Mouse (Mus musculus) adrenal gland, postnatal 10 days (tissue): ENCODE measurements around the gene Prss50. TPM values are rescaled to one million over a fixed set of nuclear protein-coding genes. Genes with fewer than 3 reads are reported as not detected.

ENCODE experiments used
- DNase-seq: peaks from one replicate; pipeline ENCODE4 v3.0.0; 2021; ENCODE audit warnings: mixed read lengths
- total RNA-seq, 2 experiments: library from RNA; stranded (reverse); gene quantifications; 2 replicates each; pipeline ENCODE4 v1.2.3; 2021

The Prss50 gene
- total RNA-seq, 2 experiments from 2014 or later = 0.67 TPM; not detected in 1

DNA sequence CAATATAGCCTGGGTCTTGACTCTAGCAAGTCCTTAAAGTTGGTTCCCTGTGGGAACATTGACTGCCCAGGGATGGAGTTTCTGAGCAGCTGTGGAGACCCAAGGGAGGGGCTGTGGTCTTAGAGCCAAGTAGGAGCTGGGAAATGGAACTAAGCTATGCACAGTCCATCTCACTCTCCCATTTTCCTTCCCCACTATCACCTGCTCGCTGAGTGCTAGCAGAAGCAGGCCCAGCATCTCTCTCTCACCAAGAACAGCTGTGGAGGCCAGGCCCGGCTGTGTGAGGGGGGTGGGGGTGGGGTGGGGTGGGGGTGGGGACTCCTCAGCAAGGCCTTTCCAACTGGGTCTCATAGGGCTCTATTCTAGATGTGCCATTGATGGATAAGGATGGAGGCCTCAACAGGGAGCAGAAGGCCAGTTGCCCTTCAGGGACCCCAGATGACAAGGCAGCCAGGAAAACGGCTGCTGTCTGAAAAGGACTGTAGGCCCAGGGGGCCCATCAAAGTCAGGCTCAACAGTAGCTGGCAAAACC lies 17.0 kb downstream of the Prss50 start:
- no peak for DNase-seq

DNA sequence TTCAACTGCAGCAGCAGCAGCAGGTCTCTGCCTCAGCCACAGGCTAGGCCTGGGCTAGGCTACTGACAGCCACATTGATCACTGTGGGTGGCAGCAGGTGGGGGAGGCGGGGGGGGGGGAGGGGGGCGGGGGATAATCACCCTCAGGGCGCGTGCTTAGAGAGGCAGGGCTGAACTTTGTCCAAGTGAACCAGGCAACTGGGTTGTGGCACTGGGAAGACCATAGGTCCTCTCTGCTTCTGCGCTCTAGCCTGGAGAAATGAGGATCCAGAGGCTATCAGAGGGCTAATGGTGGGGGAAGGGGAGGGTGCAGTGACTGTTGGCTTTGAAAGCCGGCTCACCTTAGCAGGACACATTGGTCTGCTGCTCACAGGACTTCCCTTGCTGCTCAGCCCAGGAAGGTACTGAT lies 17.5 kb downstream of the Prss50 start:
- no peak for DNase-seq

DNA sequence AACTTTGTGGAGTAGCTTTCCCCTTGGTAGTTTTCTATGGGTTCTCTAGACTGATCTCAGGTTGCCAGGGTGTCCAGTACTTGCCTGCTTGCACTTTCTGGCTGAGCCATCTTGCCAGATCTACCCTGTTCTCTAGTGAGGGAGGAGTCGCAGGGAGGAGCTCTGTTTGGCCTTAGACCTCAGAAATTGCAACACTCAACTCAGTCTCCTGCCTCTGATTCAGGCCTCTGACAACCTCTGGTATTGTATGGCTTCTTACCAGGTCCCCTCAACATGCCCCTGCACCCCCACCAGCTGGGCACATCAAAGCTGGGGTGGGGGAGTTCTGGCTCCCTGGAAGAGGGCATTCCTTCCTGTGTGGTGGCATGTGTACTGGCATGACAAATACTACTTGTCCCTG lies 19.6 kb downstream of the Prss50 start:
- peak; percentile 35 for DNase-seq

DNA sequence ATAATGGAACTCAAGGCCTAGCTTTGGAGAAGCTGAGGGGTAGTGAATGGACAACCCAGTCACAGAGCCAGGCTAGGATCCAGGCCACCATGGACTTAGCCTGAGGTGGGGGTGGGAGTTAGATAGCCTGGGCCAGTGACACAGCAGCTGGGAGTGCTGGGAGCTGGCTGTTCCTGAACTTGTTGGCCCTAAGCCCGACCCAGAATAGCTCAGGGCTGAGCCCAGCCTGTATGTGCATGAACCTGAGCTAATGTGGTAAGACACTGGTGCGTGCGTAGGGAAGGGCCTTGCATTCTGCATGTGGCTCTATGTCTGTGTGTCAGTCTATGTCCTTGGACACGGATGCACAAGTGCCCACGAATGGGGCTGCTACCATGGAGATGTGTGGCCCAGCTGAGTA lies 20.1 kb downstream of the Prss50 start:
- DNase-seq = peak; percentile 80

DNA sequence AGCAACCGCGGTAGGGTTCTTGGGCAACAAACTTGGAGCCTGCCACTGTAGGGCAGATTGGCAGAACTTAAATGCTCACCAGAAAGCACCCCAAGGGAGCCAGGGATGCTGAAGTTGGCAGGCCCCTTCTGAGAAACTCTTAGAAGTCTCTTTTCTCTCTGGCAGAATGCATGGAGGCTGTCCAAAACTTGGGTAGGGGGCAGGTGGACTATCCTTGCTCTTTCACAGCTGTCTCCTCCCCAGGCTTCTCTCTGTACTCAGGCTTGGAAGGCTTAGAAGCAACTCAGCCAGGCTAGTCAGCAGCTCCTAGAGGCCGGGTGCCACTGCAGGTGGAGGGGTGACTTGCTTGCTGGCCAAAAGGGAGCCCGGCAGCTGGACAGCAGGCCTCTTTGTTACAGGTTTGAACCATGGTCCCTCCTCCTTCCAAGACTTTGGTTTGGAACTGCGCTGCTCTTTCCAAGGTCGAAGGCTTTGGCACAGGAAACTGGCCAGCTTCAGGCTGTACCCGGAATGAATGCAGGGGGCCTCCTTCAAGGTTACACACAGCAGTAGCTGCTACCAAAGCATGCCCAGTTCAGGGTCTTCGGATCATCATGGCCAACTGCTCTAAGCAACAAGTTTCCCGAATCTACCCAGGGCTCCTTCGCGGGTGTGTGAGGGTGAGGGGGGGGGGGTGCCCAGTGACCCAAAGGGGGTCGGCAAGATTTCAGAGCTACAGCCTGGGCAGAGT lies 21.6 kb downstream of the Prss50 start, which contains the start of gene Als2cl:
Gene Als2cl, plus strand, starts transcription at position 680 of the 730 bp plus-strand sequence.
- DNase-seq = peak; percentile 58

DNA sequence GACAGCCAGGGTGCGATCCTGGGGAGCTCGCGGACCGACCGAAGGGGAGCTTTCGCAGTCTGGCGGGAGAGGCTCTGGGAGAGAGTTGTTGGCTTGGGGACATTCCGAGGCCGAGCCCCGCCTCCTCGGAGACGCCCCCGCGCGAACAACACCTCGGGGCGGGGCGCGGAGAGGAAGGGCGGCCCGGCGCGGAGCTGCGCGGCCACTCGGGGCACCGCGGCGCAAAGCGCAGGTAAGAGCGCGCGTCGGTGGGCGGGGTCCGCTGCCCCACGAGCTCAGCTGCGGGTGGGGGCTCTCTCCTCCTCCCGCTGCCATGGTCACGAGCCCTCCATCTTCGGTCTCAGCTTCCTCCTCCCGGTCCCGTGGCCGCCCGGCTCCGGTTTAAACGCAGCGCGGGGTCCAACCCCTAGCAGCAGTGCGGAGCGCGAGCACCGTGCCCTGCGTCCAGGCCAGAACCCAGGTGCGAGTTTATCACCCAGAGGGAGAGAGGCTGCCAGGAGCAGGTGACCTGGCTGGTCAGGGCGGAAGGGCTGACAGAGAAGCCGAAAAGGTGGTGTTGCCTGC lies 22.3 kb downstream of the Prss50 start, which contains the start of gene Tmie:
Gene Tmie, minus strand, starts transcription at position 116 of the 564 bp plus-strand sequence.
- DNase-seq = peak; percentile 82

DNA sequence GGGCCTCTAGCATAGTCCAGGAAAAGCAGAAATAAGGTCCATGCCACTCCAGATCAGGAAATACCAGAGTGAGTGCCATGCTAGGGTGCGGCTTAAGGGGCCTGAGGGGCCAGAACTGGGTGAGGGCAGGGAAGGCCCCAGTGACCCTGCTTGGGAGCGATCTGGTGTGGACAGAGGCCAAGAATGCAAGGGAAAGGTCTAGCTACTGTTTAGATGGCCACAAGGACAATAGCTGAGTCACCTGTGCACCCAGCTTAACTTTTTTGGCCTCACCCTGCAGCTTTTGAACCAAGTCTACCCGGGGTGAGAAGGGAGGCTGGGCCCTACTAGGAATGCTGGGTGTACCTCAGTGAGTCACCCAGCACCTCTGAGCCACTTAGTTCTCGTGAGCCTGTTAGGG lies 23.0 kb downstream of the Prss50 start:
- peak; percentile 40 for DNase-seq

DNA sequence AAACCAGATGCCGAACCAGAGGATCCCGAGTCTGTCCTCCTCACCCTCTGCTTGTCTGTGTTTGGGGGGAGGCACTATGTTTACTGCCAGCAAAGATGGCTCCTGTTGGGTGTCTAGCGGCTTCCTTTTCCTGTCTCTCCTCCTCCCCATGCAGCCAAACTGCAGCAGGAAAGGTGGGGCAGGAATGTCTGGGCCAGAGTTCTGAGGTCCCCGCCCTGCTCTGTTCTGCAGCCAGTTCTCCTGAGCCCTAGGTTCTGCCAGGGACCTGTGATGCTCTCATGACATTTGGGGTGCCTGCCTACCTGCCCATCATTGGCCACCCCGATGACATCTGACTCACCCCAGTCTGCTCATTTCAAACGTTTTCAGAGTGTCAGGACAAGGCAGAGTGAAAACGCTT lies 24.2 kb downstream of the Prss50 start:
- peak; percentile 35 for DNase-seq

DNA sequence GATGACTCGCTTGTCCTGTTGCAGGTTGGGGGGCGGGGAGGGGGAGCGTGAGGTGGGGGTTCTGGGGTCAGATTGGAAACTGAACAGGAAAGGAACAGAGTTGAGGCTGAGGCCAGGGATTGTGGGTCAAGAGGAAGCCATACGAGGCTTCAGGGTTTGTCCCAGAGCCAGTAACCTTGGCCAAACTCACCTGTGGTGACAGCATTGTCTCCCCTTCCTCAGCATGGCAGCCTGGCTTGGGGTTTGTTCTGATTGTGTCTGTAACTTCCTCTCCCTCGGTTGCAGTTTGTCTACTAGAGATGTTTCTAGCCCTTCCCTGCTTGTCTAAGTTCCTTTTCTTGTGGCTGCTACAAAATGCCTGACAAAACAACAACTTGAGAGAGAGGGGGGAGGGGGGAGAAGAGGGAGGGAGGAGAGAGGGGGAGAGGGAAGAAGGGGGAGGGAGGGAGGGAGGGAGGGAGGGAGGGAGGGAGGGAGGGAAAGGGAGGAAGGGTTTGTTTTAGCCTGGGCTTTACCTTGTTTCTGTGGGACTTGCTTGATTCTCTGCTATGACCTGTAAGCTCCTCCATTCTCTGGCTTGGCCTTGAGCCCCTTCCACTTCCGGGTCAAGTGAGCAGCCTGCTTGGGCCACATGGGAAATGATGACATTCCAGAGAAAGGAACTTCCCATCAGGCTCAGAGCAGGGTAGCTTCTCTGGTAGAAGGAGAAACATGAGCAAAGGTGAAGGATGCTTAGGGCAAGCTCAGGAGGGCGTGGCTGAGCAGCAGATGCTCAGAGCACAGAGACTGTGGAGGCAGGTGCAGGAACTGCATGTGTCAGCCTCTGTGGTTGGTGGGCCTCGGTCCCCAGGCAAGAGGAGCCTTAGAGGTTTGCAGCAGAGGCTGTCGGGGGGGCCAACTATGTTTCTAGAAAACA lies 29.9 kb downstream of the Prss50 start:
- no peak for DNase-seq

DNA sequence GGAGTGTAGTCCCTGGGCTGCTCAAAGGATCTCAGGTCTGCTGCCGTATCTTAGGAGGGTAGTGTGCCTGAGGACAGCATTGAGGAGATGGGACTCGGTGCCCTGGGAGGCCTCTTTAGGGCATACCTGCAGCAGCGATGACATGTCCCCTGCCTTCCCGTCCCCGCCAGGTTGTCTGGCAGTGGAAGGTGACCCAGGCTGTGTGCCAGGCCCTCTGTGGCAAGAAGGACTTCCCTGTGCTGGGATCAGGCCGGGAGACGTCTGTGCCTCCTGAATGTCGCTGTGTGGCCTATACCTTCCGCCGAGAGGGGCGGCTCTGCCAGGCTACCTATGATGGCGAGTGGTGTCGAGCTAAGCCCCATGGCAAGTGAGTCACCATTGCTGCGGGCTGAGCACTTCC lies 31.2 kb downstream of the Prss50 start:
- DNase-seq = no peak

DNA sequence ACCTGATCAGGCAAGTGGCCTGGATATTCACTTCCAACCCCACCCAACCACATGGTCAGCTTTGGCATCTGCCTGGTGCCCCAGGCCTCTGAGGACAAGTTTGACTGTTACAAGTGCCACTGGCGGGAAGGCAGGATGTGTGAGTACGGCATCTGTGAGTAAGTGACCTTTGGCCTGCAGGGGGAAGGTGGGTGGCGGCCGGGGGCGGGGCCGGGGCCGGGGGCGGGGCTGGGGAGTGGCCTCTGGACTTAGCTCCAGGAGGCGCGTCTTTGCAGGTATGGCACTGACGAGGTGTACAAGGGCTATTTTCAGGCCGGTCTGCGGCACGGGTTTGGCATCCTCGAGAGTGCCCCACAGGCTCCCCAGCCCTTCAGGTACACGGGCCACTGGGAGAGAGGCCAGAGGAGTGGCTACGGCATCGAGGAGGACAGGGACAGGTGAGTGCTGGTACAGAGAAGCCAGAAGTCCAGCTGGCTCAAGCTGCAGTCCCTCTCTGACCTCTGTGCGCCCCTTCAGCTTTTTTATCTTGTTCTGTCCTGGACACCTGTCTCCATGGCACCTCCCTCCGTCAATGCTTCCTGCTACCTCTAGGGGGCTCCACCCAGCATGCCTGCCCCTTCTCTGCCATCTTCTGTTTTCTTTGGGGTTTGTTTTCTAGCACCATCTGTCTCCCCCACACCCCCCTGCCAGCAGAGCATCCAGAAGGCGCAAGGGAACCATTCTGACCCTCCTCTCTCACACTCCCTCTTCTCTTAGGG lies 32.4 kb downstream of the Prss50 start:
- DNase-seq = no peak

DNA sequence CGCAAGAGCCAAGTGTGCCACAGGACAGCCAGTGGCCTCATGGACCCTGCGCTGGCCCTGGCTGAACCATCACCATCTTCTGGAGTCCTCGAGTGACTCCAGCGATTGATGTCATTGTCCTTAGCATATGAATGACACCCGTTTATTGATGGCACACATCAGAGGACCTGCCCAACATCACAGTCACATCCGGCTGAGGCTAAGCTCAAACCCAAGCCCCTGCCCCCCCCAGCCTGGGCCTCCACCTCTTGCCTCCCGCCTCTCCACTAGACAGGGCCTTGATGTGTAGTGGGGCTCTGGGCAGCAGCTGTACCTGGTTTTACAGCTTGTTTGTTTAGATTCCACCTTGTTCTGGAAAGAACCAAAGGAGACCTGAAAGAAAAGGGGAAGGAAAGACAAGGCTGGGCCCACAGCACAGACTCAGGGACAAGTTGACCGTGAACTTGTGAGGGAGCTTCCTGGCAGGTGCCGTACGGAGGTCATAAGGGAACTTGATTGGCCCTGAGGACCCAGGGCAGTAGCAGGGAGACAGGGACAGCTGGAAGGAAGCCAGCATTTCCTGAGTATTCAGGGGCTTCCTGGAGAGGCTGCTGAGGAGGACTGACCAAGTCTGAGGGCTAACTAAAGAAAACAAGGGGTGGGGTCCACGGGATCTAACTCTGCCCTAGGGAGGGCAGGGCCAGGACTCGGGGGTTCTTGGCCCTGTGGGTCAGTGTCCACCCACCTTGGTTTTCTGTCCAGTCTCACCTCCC lies 33.5 kb downstream of the Prss50 start:
- peak; percentile 33 for DNase-seq

DNA sequence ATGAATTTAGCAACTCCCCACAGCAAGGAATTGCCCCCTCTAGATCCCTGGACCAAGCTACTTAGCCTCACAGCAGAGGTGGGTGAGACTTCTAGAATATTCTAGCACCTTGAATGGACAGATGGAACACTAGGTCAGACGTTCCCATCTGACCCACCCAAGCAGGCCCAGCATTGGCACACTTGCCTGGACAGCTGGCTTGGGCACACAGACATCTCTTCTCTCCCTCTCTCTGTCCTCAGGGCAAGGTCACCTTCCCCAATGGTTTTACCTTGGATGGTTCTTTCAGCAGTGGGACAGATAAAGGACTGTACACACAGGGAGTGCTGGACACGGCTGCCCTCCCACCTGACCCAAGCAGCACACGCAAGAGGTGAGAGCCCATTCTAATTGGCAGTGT lies 34.8 kb downstream of the Prss50 start:
- DNase-seq = no peak

DNA sequence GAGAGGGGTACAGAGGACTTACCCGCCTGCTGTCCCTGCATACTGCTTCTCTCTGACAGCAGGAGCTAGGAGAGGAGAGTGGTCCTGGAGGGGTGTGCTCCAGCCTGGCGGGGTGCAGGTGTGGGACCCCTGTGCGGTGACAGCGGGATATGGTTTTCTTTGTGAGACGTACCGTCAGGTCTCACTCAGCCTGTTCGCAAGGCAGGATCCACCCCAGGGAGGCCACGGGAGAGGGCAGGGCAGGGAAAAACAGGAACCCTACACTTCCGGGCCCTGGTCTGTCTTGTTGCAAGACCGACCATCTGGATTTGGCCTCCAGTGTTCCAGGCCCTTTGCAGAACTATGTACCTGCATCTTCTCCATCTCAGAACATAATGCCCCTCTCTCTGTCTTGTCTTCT lies 35.7 kb downstream of the Prss50 start:
- DNase-seq = no peak

DNA sequence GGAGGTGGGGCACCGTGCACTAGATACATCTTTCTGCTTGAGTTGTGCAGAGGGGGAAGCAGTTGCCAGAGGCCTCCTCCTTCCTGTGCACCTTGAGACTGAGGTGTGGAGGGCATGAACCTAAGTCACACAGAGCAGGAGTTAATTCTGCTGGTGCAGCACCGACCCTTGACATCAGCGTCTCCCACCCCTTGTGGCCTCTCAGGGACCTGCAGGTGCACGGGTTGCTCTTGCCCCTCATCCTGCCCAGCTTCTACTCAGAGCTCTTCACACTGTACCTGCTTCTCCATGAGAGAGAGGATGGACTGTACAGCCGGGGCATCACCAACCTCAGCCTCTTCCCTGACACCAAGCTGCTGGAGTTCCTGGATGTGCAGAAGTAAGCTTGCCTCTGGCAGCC lies 37.7 kb downstream of the Prss50 start:
- no peak for DNase-seq

DNA sequence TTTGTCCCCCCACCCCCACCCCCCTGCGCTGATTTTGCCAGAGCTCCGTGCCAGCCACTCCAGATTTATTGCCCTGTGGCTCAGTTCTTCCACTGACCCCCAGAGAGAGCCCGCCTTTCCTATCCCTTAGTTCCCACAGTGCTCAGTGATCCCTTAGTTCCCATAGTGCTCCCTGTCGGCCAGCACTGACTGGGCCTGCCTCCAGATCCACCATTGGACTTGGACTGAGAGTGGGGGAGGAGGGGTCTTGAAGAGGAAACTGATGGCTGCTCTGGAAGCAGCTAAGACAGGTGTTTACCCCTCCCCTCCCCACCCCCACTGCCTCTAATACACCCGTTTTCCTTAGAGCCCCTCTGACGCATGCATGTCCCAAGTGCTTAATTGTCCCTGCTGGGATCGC lies 38.2 kb downstream of the Prss50 start:
- DNase-seq = no peak

DNA sequence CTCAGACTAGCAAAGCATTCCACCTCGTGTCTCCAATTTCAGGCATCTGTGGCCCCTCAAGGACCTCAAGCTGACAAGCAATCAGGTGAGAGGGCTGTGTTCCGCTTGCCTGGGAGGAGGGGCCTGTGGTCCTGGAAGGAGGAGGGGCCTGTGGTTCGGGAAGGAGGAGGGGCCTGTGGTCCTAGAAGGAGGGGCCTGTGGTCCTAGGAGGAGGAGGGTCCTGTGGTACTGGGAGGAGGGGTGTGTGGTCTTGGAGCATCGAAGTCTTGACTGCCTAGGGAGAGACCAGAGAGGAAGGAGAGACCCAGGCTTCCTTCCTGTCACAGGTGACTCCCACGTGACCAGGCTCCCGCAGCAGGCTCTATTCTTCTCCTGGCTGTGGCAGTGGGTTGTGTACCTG lies 38.8 kb downstream of the Prss50 start:
- no peak for DNase-seq

DNA sequence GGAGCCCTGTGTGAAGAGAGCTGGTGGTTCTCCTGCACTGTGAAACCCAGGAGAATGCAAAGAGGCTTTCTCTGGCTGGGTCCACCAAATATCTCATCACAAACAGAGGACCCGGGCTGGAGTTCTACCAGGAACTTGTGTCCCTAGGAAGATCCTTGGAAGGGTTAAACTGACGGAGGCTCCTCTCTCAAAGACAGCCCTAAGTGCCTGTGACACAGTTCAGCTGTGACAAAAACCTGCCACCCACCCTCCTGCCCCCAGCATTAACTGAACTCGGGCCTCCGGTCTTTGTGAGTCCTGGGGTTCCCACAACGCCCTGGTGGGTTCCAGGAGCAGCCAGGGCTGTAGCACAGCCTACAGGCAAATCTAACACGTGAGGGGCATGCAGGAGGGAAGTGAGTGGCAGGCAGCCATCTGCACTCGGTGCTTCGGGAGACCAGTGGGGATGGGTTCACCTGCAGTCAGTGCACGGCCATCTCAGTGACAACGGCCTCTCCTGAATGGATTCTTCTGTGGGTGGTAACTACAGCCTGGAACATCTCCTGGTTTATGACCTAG lies 41.8 kb downstream of the Prss50 start:
- DNase-seq = no peak

DNA sequence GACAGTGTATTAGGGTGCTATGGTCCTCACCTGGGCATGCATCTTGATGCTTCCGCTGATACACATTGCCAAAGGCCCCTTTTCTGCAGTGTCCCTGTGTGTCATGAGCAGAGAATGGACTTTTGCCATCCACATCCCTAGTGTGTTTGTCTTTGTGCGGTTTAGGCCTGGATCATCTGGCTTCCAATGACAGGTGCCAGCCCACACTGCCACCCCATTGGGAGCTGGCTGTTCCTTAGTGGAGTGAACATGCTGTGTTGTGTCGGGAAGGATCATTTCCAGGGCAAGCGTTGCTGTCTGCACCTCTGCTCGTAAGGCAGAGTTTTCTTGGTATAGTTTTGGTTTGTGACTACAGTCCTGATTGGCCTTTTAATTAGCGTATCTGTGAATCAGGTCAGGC lies 43.4 kb downstream of the Prss50 start:
- no peak for DNase-seq

DNA sequence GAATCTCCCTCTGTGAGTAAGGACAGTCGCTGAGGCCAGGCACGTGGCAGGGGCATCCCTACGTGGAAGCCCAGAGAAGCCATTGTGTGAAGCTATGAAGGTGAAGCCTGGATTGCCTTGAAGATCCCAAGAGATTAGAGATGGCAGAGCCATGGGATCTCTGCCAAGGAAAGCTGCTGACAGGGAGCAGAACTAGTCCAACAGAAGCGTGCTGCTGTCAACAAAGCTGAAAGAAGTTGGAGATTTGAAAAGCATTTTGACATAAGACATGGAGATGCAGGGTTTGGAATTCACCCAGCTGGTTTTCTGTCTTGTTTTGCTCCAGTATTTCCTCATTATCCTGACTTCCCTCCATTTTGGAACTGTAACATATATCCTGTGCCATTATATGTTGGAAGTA lies 44.5 kb downstream of the Prss50 start:
- peak; percentile 34 for DNase-seq
